Mouse (Mus musculus): Measurements from ENCODE around the gene Stub1.

DNA sequence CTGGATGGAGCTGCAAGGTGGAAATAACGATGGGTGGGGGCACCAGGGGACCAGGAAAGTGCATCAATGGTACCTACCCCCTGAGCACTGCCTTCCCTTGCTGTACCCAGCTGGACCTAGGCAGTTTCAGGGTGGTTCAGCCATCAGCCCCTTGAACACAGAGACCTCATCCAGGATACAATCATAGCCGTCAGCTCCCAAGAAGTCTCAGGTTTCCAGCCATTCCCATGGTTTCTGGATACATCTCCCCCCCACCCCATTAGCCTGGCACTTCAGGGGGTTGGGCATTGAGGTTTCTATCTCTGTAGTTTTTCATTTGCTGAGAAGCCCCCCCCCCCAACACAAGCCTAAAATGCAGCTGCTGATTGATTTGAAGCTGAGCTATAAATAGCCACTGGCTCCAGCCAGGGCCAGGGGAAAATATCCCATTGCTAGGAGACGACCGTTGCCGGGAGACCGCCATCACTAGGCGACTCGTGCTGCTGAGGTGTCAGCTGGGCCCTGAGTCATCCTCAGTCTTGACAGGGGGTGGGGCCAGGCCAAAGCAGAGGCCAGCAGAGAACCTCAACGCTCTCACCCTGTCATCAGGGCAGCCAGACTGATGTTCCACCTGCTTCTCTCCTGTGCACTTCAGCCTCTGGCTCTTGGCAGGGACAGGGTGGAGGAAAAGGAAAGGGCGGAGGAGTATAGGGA lies 30.2 kb downstream of the Stub1 start:
- TF ChIP-seq CTCF (IDR thresholded peaks at IDR 0.05; ENCODE audit: low read depth) (no peak), EP300 (IDR thresholded peaks at IDR 0.05; ENCODE audit: low read depth) (no peak)
